Mouse (Mus musculus) heart, embryonic 14.5 days (tissue): ENCODE measurements around the gene Mybph. TPM values are rescaled to one million over a fixed set of nuclear protein-coding genes. Genes with fewer than 3 reads are reported as not detected.

ENCODE experiments used
- ATAC-seq: fragments of 200-750 bp; cut with Nextera tagmentation; 2 replicates; pipeline ENCODE4 v1.8.0; 2017; ENCODE audit warnings: low read depth, moderate TSS enrichment; ENCODE audit not compliant: insufficient number of reproducible peaks, insufficient read depth, low FRiP score
- H3K27ac ChIP-seq, 2 experiments: fragments of 200-500 bp in 1 of 2; fragments of 300-500 bp in 1 of 2; sonication (generic) in 1 of 2; replicated peaks in 1 of 2; 2 replicates each; pipeline ENCODE4 v1.5.1; 2012 to 2014; ENCODE audit warnings: low read depth in 2 of 2, low read length in 2 of 2, control low read depth in 1 of 2, mild to moderate bottlenecking in 1 of 2, mixed read lengths in 1 of 2; ENCODE audit not compliant: control insufficient read depth in 1 of 2, insufficient read depth in 1 of 2
- H3K27me3 ChIP-seq: fragments of 300-500 bp; sonication (generic); 2 replicates; pipeline ENCODE4 v1.6.1; 2014; ENCODE audit warnings: mild to moderate bottlenecking, low read length, control low read depth; ENCODE audit not compliant: control insufficient read depth, insufficient read depth
- H3K36me3 ChIP-seq: fragments of 300-500 bp; sonication (generic); 2 replicates; pipeline ENCODE4 v1.6.1; 2014; ENCODE audit warnings: mild to moderate bottlenecking, control low read depth, low read length, mixed read lengths; ENCODE audit not compliant: control insufficient read depth, insufficient read depth
- H3K4me1 ChIP-seq, 2 experiments: fragments of 200-500 bp in 1 of 2; fragments of 300-500 bp in 1 of 2; sonication (generic) in 1 of 2; 2 replicates each; pipeline ENCODE4 v1.6.1; 2012 to 2014; ENCODE audit warnings: low read length in 2 of 2, control low read depth in 1 of 2, mixed read lengths in 1 of 2; ENCODE audit not compliant: control insufficient read depth in 2 of 2, insufficient read depth in 2 of 2
- H3K4me2 ChIP-seq: fragments of 300-500 bp; sonication (generic); 2 replicates; pipeline ENCODE4 v1.6.1; 2014; ENCODE audit warnings: mild to moderate bottlenecking, low read length
- H3K4me3 ChIP-seq, 2 experiments: fragments of 200-500 bp in 1 of 2; fragments of 300-500 bp in 1 of 2; sonication (generic) in 1 of 2; 2 replicates each; pipeline ENCODE4 v1.5.1; 2012 to 2014; ENCODE audit warnings: low read length in 2 of 2, mild to moderate bottlenecking in 2 of 2, control low read depth in 1 of 2, low read depth in 1 of 2, moderate library complexity in 1 of 2; ENCODE audit not compliant: control insufficient read depth in 1 of 2, insufficient read depth in 1 of 2
- H3K9ac ChIP-seq: fragments of 300-500 bp; sonication (generic); 2 replicates; pipeline ENCODE4 v1.6.1; 2014; ENCODE audit warnings: mild to moderate bottlenecking, low read length
- H3K9me3 ChIP-seq: fragments of 300-500 bp; sonication (generic); 2 replicates; pipeline ENCODE4 v1.6.1; 2016; ENCODE audit warnings: low read length, control low read depth; ENCODE audit not compliant: control insufficient read depth
- WGBS: fragments of 180-500 bp; shearing (Covaris S2); extraction: QIAGEN DNeasy Blood & Tissue Kit; methylation state at CpG from one replicate; pipeline ENCODE4 v1.1.7; 2014; 5-methylcytosine and 5-hydroxymethylcytosine counted together
- polyA plus RNA-seq: library from polyadenylated mRNA; unstranded; fragments of >200 nt; fragmentation: Nextera tagmentation; extraction: Ambion mirVana; gene quantifications from 2 replicates; pipeline ENCODE4 v1.2.1, GENCODE M21; 2014

Gene Mybph
- polyA plus RNA-seq, 1 experiment from 2014 or later: 0.27 TPM

- Histone ChIP-seq H3K9me3 (no peaks in the 10 kb centered on the region), H3K36me3 (no peaks in the 10 kb centered on the region), H3K4me1 (peaks cover 10 to 16% of the 10 kb centered on the region in 2 experiments), H3K4me2 (no peak overlapping the region), H3K27me3 (no peaks in the 10 kb centered on the region), H3K4me3 (no peak overlapping the region), H3K9ac (no peak overlapping the region), H3K27ac (no peak overlapping the region)
- no peak for ATAC-seq
- 52% methylated on average over 3 of the region's 3 CpGs for WGBS
Measured at GRCm38 (mm10) chr1:134201751-134202420, 8.6 kb downstream of the Mybph start.

DNA sequence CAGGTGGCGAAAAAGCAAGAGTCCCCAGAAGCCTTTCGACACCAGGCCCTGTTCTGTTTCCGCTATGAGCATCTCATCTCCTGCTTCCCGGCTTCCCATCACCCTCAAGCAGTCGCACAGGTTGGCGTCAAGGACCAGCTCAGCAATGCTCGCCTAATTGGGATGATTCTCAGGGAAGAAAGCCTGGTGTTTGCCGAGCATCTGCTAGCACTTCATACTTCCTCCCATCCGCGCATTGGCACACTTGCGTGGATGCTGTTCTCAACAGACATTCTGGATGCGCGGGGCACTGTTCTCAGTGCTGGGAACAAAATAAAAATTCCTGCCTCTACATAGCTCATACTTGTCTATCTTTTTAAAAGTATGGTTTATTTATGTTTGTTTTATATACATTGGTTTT is 11.0 kb downstream of the Mybph start:
- Histone ChIP-seq H3K9ac (no peak overlapping the region), H3K36me3 (no peaks in the 10 kb centered on the region), H3K27me3 (no peaks in the 10 kb centered on the region), H3K4me3 (no peak overlapping the region), H3K27ac (no peak overlapping the region), H3K4me2 (no peak overlapping the region), H3K4me1 (peaks cover 10 to 16% of the 10 kb centered on the region in 2 experiments), H3K9me3 (no peaks in the 10 kb centered on the region; the same call in 1 of the 2 replicates)
- ATAC-seq: no peak
- WGBS: 85% methylated on average over 13 of the region's 13 CpGs

DNA sequence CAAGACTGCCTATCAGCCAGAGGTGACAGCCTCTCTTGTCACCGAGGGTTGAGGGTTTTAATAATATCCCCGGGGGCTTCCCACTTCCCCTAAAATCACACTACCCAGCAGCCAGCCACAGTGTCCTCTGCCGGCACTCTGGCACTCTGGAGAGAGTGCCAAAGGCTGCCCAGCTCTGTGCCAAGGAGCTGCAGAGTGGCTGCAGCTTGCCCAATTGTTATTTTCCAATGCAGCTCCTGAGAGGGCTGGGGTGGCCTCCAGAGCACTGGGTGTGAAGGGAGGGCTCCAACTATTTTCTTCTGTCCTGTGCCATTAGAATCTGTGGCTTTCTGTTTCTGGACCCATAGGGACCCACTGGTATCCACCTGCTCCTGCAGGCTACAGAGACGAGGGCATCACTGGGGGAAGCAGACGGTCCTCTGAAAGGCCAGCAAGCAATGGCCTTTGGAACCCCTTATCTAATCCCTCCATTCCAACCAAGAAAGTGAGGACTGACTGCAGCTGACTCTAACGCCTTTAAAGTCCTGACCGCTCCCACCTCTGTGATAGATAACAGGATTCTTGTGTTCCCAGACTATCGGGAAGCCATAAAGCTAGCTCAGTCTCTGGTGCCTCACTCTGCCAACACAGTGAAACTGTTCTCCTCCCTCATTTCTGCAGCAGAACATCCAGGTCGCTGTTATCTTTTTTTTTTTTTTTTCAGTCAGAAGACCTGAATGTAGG is 12.2 kb downstream of the Mybph start:
- ATAC-seq: no peak
- Histone ChIP-seq H3K9me3 (no peaks in the 10 kb centered on the region; the same call in 1 of the 2 replicates), H3K36me3 (no peaks in the 10 kb centered on the region), H3K27ac (no peak overlapping the region; a peak in 1 of 4 replicates), H3K9ac (no peak overlapping the region; the same call in 1 of the 2 replicates), H3K4me3 (no peak overlapping the region), H3K27me3 (no peaks in the 10 kb centered on the region), H3K4me2 (no peak overlapping the region), H3K4me1 (peaks cover 12 to 16% of the 10 kb centered on the region in 2 experiments)
- WGBS: 7% methylated on average over 9 of the region's 9 CpGs

DNA sequence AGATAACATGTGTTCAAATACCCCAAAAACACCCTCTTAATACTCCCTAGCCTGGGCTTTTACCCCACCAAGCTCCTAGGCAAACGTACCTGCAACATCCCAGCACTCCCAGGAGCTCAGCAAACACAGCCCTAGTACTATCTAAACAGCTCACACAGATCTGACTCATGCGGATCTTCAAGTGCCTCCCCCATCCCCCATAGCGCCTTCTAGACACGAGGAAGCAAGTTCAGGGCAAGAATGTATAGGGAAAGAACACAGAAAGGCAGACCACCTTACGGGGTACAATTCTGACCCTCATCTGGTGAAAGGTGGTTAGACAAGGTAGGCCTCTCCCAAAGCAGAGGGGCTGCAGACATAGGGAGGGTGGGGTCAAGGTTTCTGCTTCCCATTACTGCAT is 12.8 kb downstream of the Mybph start:
- Histone ChIP-seq H3K4me1 (peaks cover 14 to 16% of the 10 kb centered on the region in 2 experiments), H3K9ac (no peak overlapping the region; the same call in 1 of the 2 replicates), H3K9me3 (no peaks in the 10 kb centered on the region; the same call in 1 of the 2 replicates), H3K4me2 (no peak overlapping the region), H3K27me3 (no peaks in the 10 kb centered on the region), H3K27ac (no peak overlapping the region), H3K36me3 (no peaks in the 10 kb centered on the region), H3K4me3 (no peak overlapping the region)
- no peak for ATAC-seq
- WGBS: 26% methylated on average over 5 of the region's 5 CpGs

DNA sequence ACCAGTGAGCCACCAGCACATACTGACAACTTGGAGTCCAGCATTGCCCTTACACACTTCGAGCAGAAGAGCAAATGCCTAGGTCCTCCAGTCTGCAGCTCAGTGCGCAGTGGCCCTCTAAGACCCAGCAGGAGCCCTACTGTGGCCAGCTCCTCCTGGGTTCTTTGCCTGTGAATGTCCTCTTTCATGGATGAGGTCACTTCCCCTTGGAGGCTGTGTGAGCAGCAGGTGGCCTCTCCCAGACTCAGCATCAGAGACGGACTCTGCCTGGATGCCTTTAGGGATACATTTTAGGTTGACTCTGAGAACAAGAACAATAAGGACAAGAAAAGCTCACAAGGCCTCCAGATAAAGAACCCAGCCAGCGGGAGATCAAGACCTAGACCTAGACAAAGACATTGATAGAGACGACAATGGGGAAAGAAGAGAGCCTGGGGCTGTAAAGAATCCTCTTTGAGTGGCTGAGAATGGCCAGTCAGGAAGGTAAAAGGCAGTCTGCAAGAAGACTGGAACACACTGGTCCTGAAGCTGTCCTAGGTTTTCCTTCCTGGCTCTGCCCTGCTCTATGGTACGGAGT is 17.0 kb downstream of the Mybph start:
- ATAC-seq: no peak
- Histone ChIP-seq H3K4me3 (no peak overlapping the region), H3K4me1 (peaks cover 18 to 29% of the 10 kb centered on the region in 2 experiments), H3K27ac (no peak overlapping the region), H3K9ac (no peak overlapping the region), H3K9me3 (no peaks in the 10 kb centered on the region; the same call in 1 of the 2 replicates), H3K27me3 (no peaks in the 10 kb centered on the region), H3K4me2 (no peak overlapping the region), H3K36me3 (no peaks in the 10 kb centered on the region)
- WGBS: 69% methylated on average over 6 of the region's 6 CpGs

DNA sequence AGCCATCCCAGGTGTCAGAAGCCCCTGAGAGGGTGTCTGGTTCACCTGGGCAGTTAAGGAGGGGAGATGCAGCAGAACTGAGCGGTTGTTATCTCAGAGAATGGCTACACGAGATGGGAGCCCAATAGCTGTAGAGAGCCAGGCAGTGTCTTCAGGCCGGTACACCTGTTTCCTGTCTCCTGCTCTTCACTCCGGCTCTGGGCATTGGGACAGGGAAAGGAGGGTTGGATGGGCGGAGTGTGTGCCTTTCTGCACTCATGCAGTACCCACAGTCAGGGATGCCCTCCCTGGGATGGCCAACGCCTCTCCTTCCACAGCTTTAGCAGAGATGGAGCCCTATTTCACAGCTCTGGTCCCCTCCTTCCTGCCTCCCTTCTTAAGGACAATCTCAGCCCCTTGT is 17.8 kb downstream of the Mybph start:
- H3K4me1 ChIP-seq: peaks cover 17 to 26% of the 10 kb centered on the region in 2 experiments
- H3K36me3 ChIP-seq: no peaks in the 10 kb centered on the region
- no peak overlapping the region for H3K9ac ChIP-seq
- H3K27ac ChIP-seq: no peak overlapping the region
- ATAC-seq: no peak
- H3K4me2 ChIP-seq: no peak overlapping the region
- no peak overlapping the region for H3K4me3 ChIP-seq
- no peaks in the 10 kb centered on the region for H3K27me3 ChIP-seq
- 52% methylated on average over 6 of the region's 6 CpGs for WGBS
- H3K9me3 ChIP-seq: no peaks in the 10 kb centered on the region; the same call in 1 of the 2 replicates

- WGBS: 44% methylated on average over 2 of the region's 2 CpGs
- no peak for ATAC-seq
- Histone ChIP-seq H3K36me3 (no peaks in the 10 kb centered on the region), H3K4me3 (no peak overlapping the region), H3K9me3 (no peaks in the 10 kb centered on the region; the same call in 1 of the 2 replicates), H3K27ac (no peak overlapping the region), H3K9ac (no peak overlapping the region), H3K4me1 (peaks cover 17 to 28% of the 10 kb centered on the region in 2 experiments; a peak in 3 of 4 replicates), H3K4me2 (no peak overlapping the region), H3K27me3 (no peaks in the 10 kb centered on the region)
Measured at GRCm38 (mm10) chr1:134211631-134212030, 18.4 kb downstream of the Mybph start.
